Mouse (Mus musculus): ENCODE measurements at regions not wholly inside any gene's neighbourhood (a gene's known extent, or its start where the extent isn't known, plus 50 kb on each side); places are given as distances from the start of the nearest gene placed in this dataset.

GRCm38 (mm10) chr13:26284073-26284444, 485.9 kb downstream of the Hdgfl1 start:
- 0 out of 2 replicates have a peak, but pooled peaks cover 3% of the 10 kb centered on the region for H3K4me1 ChIP-seq
- no peak overlapping the region for H3K4me3 ChIP-seq (replicated peaks)
- no peaks in the 10 kb centered on the region for H3K27me3 ChIP-seq (replicated peaks)
- TF ChIP-seq GATA1 (IDR thresholded peaks at IDR 0.05; ENCODE audit: borderline replicate concordance, low read length) (no peak), FLI1 (IDR thresholded peaks at IDR 0.05; ENCODE audit: low read length) (no peak)
- H3K36me3 ChIP-seq (replicated peaks; ENCODE audit: low read length) = no peaks in the 10 kb centered on the region
- peaks cover 13% of the 10 kb centered on the region; the same call in 1 of the 2 replicates for H3K9me3 ChIP-seq

- TF ChIP-seq GATA1 (IDR thresholded peaks at IDR 0.05; ENCODE audit: borderline replicate concordance, low read length) (no peak), FLI1 (IDR thresholded peaks at IDR 0.05; ENCODE audit: low read length) (no peak)
- Histone ChIP-seq H3K9me3 (peaks cover 13% of the 10 kb centered on the region; the same call in 1 of the 2 replicates), H3K4me1 (0 out of 2 replicates have a peak, but pooled peaks cover 3% of the 10 kb centered on the region), H3K27me3 (replicated peaks) (no peaks in the 10 kb centered on the region), H3K4me3 (replicated peaks) (no peak overlapping the region), H3K36me3 (replicated peaks; ENCODE audit: low read length) (no peaks in the 10 kb centered on the region)
These were observed 486.4 kb downstream of the Hdgfl1 start for GRCm38 (mm10) chr13:26283397-26284072.

- Histone ChIP-seq H3K4me3 (replicated peaks) (no peak overlapping the region), H3K4me1 (0 out of 2 replicates have a peak, but pooled peaks cover 3% of the 10 kb centered on the region), H3K36me3 (replicated peaks; ENCODE audit: low read length) (no peaks in the 10 kb centered on the region), H3K27me3 (replicated peaks) (no peaks in the 10 kb centered on the region), H3K9me3 (peaks cover 10% of the 10 kb centered on the region; the same call in 1 of the 2 replicates)
- no peak for TF ChIP-seq GATA1 (IDR thresholded peaks at IDR 0.05; ENCODE audit: borderline replicate concordance, low read length)
- no peak for TF ChIP-seq FLI1 (IDR thresholded peaks at IDR 0.05; ENCODE audit: low read length)
These were observed 487.7 kb downstream of the Hdgfl1 start for GRCm38 (mm10) chr13:26282291-26282690.

GRCm38 (mm10) chr13:26272850-26273249, 497.1 kb downstream of the Hdgfl1 start:
- Histone ChIP-seq H3K9me3 (peaks cover 2% of the 10 kb centered on the region; the same call in 1 of the 2 replicates), H3K4me1 (no peaks in the 10 kb centered on the region), H3K4me3 (replicated peaks) (no peak overlapping the region), H3K36me3 (replicated peaks; ENCODE audit: low read length) (no peaks in the 10 kb centered on the region), H3K27me3 (replicated peaks) (no peaks in the 10 kb centered on the region)
- no peak for TF ChIP-seq FLI1 (IDR thresholded peaks at IDR 0.05; ENCODE audit: low read length)
- no peak for TF ChIP-seq GATA1 (IDR thresholded peaks at IDR 0.05; ENCODE audit: borderline replicate concordance, low read length)

GRCm38 (mm10) chr13:26267501-26267900, 502.5 kb downstream of the Hdgfl1 start:
- no peak overlapping the region for H3K4me3 ChIP-seq (replicated peaks)
- H3K4me1 ChIP-seq = no peaks in the 10 kb centered on the region
- H3K36me3 ChIP-seq (replicated peaks; ENCODE audit: low read length) = no peaks in the 10 kb centered on the region
- TF ChIP-seq GATA1 (IDR thresholded peaks at IDR 0.05; ENCODE audit: borderline replicate concordance, low read length) (no peak), FLI1 (IDR thresholded peaks at IDR 0.05; ENCODE audit: low read length) (no peak)
- peaks cover 2% of the 10 kb centered on the region; the same call in 1 of the 2 replicates for H3K9me3 ChIP-seq
- H3K27me3 ChIP-seq (replicated peaks) = no peaks in the 10 kb centered on the region

- TF ChIP-seq GATA1 (IDR thresholded peaks at IDR 0.05; ENCODE audit: borderline replicate concordance, low read length) (no peak), FLI1 (IDR thresholded peaks at IDR 0.05; ENCODE audit: low read length) (no peak)
- no peaks in the 10 kb centered on the region for H3K36me3 ChIP-seq (replicated peaks; ENCODE audit: low read length)
These were observed 534.0 kb downstream of the Hdgfl1 start for GRCm38 (mm10) chr13:26235941-26236340.

GRCm38 (mm10) chr13:26234703-26235102, 535.3 kb downstream of the Hdgfl1 start:
- Histone ChIP-seq H3K4me3 (replicated peaks) (no peak overlapping the region), H3K4me1 (no peaks in the 10 kb centered on the region), H3K9me3 (no peaks in the 10 kb centered on the region), H3K27me3 (replicated peaks) (no peaks in the 10 kb centered on the region), H3K36me3 (replicated peaks; ENCODE audit: low read length) (no peaks in the 10 kb centered on the region)
- TF ChIP-seq FLI1 (IDR thresholded peaks at IDR 0.05; ENCODE audit: low read length) (no peak), GATA1 (IDR thresholded peaks at IDR 0.05; ENCODE audit: borderline replicate concordance, low read length) (no peak)

More at GRCm38 (mm10) chr13:26235941-26236340, 534.0 kb downstream of the Hdgfl1 start:
- no peaks in the 10 kb centered on the region for H3K9me3 ChIP-seq
- no peak overlapping the region for H3K4me3 ChIP-seq (replicated peaks)
- no peaks in the 10 kb centered on the region for H3K27me3 ChIP-seq (replicated peaks)
- H3K4me1 ChIP-seq = no peaks in the 10 kb centered on the region

- H3K4me3 ChIP-seq (replicated peaks) = no peak overlapping the region
- no peaks in the 10 kb centered on the region for H3K9me3 ChIP-seq
- peaks cover 3% of the 10 kb centered on the region for H3K4me1 ChIP-seq
- TF ChIP-seq GATA1 (IDR thresholded peaks at IDR 0.05; ENCODE audit: borderline replicate concordance, low read length) = no peak
- TF ChIP-seq FLI1 (IDR thresholded peaks at IDR 0.05; ENCODE audit: low read length) = no peak
- no peaks in the 10 kb centered on the region for H3K27me3 ChIP-seq (replicated peaks)
- no peaks in the 10 kb centered on the region for H3K36me3 ChIP-seq (replicated peaks; ENCODE audit: low read length)
These were observed 552.7 kb downstream of the Hdgfl1 start for GRCm38 (mm10) chr13:26217299-26217698.

- H3K27me3 ChIP-seq (replicated peaks) = no peaks in the 10 kb centered on the region
- H3K4me3 ChIP-seq (replicated peaks) = no peak overlapping the region
- H3K9me3 ChIP-seq = no peaks in the 10 kb centered on the region
- H3K4me1 ChIP-seq = peaks cover 3% of the 10 kb centered on the region
- no peaks in the 10 kb centered on the region for H3K36me3 ChIP-seq (replicated peaks; ENCODE audit: low read length)
- TF ChIP-seq GATA1 (IDR thresholded peaks at IDR 0.05; ENCODE audit: borderline replicate concordance, low read length) = no peak
- no peak for TF ChIP-seq FLI1 (IDR thresholded peaks at IDR 0.05; ENCODE audit: low read length)
These were observed 553.4 kb downstream of the Hdgfl1 start for GRCm38 (mm10) chr13:26216579-26216978.

GRCm38 (mm10) chr13:26205532-26206105, 564.3 kb downstream of the Hdgfl1 start:
- H3K4me1 ChIP-seq = no peaks in the 10 kb centered on the region
- TF ChIP-seq FLI1 (IDR thresholded peaks at IDR 0.05; ENCODE audit: low read length) (no peak), GATA1 (IDR thresholded peaks at IDR 0.05; ENCODE audit: borderline replicate concordance, low read length) (no peak)
- H3K27me3 ChIP-seq (replicated peaks) = no peaks in the 10 kb centered on the region
- no peak overlapping the region for H3K4me3 ChIP-seq (replicated peaks)
- H3K36me3 ChIP-seq (replicated peaks; ENCODE audit: low read length) = no peaks in the 10 kb centered on the region
- no peaks in the 10 kb centered on the region for H3K9me3 ChIP-seq

Data from megakaryocyte, embryonic 14.5 days (primary cell).